Mouse (Mus musculus) olfactory bulb, adult 2 months (tissue): ENCODE data around the gene Unc13c.

Experiments used
- CTCF ChIP-seq: fragments of 200-500 bp; IDR thresholded peaks from 2 replicates; pipeline ENCODE4 v1.5.1; 2012; ENCODE audit warnings: low read depth, mild to moderate bottlenecking, low read length, moderate library complexity; ENCODE audit not compliant: insufficient read depth
- POLR2A ChIP-seq: fragments of 200-500 bp; IDR thresholded peaks from 2 replicates; pipeline ENCODE4 v1.6.1; 2012; ENCODE audit warnings: mild to moderate bottlenecking, low read depth, low read length, moderate library complexity; ENCODE audit not compliant: insufficient read depth

DNA sequence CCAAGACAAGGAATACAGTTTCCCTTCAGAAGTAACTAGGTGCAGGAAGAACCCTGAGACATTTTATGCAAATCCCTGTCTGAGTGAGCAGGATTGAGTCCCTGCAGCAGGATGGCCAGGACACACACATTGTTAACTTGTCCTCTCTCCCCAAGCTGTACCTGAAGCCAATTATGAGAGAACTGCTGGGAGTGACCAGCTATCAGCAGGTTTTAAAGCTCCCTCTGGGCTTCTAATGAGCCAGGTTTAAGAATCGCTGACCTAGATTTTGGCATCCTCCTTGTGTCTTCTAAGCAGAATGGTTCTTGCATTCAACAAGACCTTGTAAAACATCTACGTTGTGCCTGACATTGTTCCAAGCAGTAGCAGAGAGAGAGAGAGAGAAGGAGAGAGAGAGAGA lies 213.6 kb downstream of the Unc13c start:
- TF ChIP-seq POLR2A (no peak), CTCF (no peak)
